Mouse (Mus musculus) T-helper 17 cell (primary cell): ENCODE measurements around the gene Epb41l5.

Experiments
- in situ Hi-C, 2 experiments: fragments of 300-600 bp; cut with MboI, MseI; formaldehyde crosslinking; loops; 1 replicate in 1 of 2; 2 replicates in 1 of 2; pipeline ENCODE4 v1.15.1; 2025; ENCODE audit warnings: high pct_unique_total_duplicates in 2 of 2

The Epb41l5 gene

DNA sequence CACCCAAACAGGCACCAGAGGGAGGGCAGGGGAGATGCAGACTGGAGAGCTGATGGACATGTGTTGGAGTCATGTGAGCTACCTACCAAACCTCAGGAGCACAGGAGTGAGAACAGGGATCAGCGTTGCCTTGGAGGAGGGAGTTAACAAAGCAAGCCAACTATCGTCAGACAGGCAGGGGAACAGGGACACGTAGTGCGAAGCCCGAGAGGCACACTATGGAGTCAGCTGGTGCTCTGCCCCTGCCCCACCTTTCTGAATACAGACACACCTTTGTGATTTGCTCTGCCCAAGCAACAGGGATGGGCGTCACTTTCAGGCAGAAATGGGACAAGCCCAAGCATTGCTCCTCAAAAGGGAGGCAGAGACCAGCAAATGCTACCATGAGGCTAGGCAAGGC lies 111.1 kb downstream of the Epb41l5 start:
- in situ Hi-C loops: loop anchor here in 1 of 2 experiments (10.0 to 25.0 kb wide), 2 partner anchors 107 to 375 kb away; partner anchors contain the start of genes Epb41l5 and Tmem177

DNA sequence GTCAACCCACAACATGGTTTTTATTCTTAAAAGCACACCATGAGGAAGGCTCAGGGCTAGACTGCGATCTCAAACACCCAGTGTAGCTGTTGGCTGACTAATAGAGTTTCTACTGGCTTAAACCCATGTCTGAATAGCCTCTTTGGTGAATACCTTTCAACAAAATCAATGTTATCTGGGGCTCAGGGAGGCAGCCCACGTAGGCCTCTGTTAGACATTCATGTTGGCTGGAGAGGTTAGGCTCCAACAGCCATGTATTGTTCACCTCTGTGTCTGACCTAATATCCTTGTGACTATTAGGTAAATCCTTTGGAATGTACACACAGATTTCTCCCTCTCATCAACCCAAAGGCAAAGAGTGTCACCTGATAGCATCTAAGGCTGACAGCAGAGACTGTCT lies 112.7 kb downstream of the Epb41l5 start:
- in situ Hi-C loops: loop anchor here in 1 of 2 experiments (10.0 to 25.0 kb wide), 2 partner anchors 109 to 376 kb away; partner anchors contain the start of genes Epb41l5 and Tmem177

DNA sequence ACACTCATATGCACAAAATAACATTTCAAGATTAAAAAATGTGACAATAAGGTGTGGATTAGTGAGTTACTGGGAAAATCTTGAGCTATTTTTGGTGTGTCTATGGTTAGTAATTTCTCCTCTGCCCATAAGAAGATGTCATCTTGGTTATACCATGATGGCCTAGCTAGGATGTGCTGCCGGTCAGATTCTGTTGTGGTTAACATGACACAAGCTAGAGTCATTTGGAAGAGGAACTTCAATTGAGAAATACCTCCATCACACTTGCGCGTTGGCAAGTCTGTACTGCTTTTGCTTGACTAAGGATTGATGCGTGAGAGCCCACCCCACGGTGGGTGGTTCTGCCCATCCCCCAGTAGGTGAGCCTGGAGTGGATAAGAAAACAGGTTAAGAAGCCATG lies 114.5 kb downstream of the Epb41l5 start:
- in situ Hi-C loops: loop anchor here in 1 of 2 experiments (10.0 to 25.0 kb wide), 2 partner anchors 110 to 378 kb away; partner anchors contain the start of genes Epb41l5 and Tmem177

DNA sequence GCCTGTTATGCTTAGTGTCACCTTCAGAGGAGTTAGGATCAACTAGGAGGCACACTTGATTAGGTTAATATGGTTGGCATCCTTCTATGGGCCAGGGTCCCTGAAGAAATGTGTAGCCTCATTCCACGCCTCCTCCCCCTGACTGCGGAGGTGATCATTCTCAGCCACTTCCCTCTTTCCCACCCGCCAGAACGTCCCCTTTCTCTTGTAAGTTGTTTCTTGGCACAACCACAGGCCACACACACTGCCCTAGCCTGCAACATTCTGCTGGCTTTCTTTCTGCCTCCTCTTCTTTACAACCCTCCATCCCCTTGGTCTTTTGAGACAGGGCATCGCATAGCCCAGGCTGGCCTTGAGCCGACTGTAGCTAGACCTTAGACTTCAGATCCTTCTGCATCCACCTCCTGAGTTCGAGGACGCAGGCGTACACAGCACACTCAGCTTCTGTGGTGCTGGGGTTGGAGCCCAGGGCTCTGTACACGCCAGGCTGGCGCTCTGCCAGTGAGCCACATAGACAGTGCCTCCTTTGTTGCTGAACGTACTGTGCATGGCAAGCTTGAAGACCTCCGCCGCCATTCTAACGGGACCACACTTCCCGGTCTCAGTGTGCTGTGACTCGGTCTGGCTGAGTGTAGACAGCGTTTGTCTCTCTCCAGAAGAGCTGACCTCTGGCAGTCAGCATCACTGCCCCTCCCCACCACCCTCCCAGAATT lies 115.6 kb downstream of the Epb41l5 start:
- in situ Hi-C loops: loop anchor here in 1 of 2 experiments (10.0 to 25.0 kb wide), 2 partner anchors 112 to 379 kb away; partner anchors contain the start of genes Epb41l5 and Tmem177

DNA sequence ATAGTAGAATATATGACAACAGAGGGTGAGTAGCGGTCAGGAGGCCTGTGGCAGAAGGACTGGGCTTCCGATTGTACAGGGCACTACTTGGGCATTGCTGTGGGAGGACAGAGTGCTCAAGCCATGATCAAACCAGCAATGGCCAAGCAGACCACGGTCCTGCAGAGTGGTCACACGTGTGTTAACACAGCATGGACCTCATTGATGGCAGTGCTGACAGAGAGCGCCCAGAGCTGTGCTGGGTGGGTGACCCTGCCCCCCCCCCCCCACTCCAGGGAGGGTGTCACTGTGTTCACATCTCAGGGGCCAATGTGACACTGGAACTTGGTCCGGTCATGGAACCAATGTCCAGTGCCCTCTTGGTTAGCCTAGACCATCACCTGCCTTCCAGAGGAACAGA lies 116.6 kb downstream of the Epb41l5 start:
- in situ Hi-C loops: loop anchor here in 1 of 2 experiments (10.0 to 25.0 kb wide), 2 partner anchors 113 to 380 kb away; partner anchors contain the start of genes Epb41l5 and Tmem177

DNA sequence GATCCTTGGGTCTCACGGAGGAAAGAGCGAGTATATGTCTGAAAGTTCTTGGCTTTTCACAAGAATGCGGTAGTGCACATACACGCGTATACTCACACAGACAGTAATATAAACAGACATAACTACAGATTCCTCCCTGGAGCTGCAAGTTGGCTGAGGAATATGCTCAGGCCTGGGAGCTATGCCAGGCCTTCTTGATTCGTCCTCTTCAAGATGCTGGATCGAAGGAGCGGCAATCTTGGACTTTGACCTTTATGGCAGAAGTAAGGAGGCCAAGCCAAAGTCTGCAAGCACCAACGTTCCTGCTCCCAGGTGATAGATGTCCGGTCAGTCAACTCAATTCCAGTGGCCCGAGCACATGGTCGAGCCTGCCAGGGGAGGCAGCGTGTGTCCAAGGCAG lies 117.9 kb downstream of the Epb41l5 start:
- in situ Hi-C loops: loop anchor here in 1 of 2 experiments (10.0 to 25.0 kb wide), 2 partner anchors 114 to 381 kb away; partner anchors contain the start of genes Epb41l5 and Tmem177

DNA sequence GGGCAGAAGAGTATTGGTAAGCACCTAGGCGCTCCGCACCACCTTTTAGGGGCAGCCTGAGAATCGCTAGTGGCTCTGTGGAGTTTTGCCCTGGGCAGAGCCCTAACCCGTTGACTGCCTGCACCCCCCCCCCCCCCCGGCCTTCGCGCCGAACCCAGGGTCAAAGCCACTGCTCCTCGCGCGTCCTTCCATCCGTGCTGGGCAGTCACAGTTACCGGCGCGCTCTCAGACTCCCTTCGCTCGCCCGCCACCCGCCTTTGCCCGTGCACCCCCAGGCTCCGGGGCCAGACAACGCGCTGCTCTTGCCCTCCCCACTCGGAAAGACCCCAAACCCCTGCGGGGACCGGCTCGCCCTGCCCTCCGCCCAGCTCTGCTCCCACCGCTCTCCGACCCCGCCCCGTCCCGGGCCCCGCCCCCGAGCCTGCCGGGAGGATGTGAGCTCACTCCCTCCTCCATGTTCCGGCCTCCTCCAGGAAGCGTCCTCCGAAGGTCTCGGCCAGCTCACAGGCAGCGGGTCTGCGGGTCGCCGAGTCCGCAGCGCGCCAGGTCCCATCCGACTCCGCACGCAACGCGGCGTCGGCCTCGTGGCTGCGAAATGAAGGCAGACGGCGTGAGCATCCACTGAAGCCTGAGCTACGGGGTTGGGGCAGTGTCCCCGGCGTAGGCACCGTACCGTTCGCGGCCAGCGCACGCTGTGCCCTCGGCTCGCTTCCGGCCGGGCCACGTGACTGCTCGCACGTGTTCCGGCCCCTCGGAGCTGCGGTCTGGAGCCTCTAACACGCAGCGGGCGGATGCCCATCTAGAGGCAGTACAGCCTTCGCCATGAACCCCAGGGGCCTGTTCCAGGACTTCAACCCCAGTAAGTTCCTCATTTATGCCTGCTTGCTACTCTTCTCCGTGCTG lies 122.9 kb downstream of the Epb41l5 start, which contains the start of gene Tmem185b:
TSS of gene Tmem185b (plus strand) at position 472 of the 903 bp plus-strand sequence.
- in situ Hi-C loops: loop anchor here in 1 of 2 experiments (25.0 kb wide), 1 partner anchor 386 kb away; the partner anchor contains the start of gene Tmem177

DNA sequence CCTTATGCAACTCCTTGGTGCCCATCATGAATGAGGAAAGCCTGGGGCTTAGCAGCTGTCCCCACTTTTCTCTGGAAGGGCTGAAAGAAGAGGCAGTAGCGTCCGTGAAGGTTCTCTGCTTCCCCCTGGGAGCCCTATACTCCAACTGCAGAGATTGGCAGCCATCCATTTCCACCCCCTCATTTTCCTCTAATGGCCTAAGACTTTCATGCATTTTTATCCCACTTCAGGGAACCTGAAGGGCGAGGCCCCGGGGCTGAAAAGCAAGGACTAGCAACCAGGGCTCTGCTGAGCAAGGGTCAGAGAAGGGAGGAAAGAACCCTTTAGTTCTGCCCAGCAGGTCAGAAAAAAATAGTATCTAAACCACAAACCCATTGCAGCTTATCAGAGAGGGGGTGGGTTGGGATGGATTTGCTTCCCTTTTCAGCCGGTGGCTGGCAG lies 123.8 kb downstream of the Epb41l5 start:
- in situ Hi-C loops: loop anchor here in 1 of 2 experiments (25.0 kb wide), 1 partner anchor 387 kb away; the partner anchor contains the start of gene Tmem177

DNA sequence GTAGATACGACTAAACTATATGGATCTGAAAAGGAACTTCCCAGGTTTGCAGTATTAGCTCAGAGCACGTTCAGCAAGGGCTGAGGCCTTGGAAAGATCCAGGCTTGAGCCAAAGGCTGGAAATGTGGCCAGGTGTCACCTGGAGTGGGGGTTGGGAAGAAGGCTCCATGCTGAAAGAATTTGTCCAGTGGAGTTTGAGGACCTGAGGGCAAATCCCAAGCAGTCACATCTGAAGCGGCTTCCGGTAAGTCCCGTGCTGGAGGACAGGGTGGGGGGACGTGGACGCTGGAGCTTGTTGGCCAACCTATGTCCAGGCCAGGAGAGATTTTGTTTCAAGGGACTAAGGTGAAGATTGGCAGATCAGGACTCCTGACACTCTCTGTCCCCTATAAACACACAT lies 125.0 kb downstream of the Epb41l5 start:
- in situ Hi-C loops: no loop called here

DNA sequence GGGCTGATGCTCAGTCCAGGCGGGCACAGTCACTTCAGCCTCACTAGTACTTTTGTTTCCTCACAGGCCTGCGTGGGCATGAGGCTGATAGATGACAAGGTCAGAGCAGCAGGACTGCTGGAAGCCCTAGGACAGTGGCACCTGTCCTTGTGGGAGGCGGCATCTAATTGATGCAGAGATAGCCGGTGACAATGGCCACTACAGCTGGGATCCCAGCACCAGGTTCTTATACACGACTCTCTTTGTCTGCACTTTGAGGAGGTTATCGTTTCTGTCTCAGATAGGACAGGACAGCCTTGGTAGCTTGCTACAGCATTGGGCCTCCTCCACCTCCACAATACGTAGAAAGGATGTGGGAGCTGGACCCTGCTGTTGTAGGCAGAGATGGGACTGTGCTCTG lies 125.4 kb downstream of the Epb41l5 start:
- in situ Hi-C loops: no loop called here

DNA sequence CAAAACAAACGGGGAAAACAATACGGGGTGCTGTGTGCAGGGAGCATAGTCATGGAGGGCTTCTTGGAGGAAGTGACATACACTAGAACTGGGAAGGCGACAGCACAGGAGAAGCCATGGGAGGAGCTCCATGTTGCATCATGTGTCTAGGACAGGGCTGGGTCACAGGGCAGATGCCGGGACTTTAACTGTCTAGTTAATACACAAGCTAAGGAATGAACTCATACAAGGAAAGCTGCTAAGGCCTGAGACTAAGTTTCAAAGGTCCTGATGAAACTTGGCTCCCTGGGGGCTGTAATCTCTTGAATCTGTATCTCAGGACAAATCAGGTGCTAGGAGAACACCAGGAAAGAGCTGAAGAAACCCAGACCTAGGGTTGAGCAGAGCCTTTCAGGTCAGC lies 126.1 kb downstream of the Epb41l5 start:
- in situ Hi-C loops: no loop called here

DNA sequence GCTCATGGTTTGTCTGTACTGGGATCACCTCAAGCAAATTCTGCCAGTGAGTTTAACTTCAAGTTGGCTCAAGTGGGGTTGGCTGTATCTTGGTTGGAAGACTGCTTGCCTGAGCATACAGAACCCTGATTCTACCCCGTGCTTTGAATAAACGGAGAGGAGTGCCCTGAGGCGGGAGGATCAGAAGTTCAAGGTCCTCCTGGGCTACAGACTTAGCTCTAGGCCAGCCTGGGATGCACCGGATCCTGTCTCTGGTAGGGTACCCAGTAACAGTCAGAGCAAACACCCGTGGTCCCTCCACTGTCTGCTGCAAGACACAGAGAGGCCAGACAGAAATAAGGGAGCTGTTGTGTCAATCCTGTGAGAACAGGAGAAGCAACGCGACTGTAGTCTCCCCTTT lies 127.1 kb downstream of the Epb41l5 start:
- in situ Hi-C loops: no loop called here

DNA sequence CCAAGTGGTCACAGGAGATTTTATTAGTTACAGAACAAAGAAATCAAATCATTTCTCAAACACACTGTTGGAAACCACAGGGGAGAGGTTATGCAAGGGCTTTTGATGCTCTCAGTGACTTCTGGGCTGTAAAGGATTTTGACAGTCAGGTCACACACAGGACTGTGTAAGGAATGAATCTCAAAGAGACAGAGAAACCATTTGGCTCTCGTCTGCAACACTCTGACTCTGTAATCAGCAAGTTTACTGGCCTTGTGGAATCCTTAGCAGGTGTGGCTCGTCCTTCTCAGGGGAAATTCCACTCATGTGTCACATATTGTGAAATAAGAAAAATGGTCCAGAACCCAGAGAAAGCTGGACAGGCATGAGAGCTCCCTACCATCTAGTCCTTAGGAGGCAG lies 127.8 kb downstream of the Epb41l5 start:
- in situ Hi-C loops: no loop called here

DNA sequence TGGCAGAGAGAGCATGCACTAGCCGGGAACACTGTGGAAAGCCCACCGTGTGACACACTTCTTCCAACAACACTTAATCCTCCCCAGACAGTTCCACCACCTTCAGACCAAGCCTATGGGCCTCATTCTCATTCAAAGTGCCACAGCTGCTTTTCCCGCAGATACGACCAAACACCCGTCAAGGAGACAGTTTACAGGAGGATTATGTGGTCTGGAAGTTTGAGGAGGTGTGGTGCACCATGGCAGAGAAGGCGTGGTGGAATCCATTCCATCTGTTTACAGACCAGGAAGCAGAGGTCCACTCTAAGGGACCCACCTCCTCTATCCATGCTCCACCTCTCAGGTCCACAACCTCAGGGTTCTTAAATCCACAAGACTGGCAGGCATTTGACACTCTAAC lies 129.5 kb downstream of the Epb41l5 start:
- in situ Hi-C loops: no loop called here

DNA sequence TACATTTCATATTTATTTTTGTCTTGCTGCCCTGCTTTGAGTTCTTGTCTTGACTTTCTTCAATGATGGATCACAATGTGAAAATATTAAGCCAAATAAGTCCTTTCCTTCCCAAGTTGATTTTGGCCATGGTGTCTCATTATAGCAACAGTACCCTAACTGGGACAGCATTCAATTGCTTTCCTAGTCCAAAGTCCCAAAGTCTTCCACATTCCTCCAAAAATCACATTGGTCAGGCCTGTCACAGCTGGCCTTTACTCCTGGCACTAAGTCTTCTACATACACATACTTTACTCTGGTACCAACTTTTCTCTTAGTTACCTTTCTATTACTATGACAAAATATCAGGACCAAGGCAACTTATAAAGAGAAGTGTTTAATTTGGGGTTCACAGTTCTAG lies 130.0 kb downstream of the Epb41l5 start:
- in situ Hi-C loops: no loop called here

DNA sequence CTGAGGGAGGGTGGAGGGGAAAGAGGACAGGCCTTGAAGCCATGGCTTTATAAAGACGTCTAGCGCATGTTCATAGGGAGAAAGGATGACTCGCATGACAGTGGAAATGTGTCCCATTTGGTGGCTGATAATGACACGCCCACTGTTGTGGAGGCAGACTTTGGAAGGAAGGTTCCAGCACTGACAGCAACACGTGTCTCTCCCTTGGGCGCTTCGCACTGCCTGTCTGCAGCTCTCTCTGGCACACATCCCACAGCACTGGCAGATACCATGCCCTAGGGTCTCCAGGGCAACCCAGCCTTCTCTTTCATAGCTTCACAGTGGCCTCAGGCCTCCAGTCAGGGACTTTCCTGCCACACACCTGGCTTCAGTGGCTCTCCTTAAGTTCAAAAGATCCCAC lies 130.7 kb downstream of the Epb41l5 start:
- in situ Hi-C loops: no loop called here

DNA sequence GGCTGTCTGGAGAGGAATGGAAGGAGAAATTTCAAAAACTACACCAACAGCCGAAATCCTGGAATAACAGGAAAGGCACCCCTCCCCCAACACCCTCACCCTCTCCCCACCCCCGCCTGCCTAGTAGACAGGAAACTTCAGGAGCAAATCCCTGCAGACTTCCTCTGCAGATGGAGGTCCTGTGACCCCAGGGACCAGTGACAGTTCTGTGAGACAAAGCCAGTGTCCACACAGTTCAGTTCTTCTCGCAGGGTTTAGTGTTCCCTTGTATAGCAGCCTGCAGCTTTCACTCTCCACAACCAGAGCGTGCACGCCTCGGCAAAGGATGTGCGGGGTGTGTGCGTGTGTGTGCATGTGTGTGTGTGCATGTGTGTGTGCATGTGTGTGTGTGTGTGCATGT lies 137.9 kb downstream of the Epb41l5 start:
- in situ Hi-C loops: no loop called here

DNA sequence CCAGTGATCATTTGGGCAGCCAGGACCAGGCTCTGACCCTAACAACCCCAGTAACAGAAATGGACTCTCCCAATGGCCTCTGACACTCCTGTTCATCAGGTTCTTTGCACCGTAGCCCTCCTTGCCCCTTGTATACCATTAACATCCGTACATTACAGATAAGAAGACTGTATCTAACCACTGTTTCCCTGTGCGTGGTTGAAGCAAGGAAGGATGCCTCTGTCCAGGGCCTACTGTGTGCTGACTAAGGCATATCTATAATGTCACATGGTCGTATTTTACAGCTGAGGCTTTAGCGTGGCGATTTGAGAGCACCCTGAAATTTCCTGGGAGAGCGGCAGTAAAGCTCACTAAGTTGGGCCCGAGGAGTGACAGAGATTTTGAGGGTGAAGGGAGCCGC lies 138.4 kb downstream of the Epb41l5 start:
- in situ Hi-C loops: no loop called here

DNA sequence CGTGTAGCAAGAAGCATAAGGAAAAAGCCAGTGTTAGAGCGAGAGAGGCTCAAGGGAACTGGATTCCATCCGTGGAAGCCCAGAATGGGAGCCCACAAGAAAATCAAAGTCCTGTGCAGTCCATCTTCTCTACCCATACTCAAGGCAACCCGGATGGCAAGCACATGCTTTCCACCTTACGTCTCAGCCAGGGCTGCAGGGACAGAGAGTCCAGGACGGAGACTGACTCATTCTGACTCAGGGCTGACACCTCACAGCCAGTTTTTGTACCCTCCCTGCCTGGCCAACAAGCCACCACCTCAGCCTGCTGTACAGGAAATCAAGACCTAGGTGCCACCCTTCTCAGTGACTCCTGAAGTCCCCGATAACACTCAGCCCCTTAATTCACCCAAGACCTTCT lies 139.3 kb downstream of the Epb41l5 start:
- in situ Hi-C loops: loop anchor here in 1 of 2 experiments (10.0 kb wide), 1 partner anchor 1915 kb away; no protein-coding TSS in a partner anchor

DNA sequence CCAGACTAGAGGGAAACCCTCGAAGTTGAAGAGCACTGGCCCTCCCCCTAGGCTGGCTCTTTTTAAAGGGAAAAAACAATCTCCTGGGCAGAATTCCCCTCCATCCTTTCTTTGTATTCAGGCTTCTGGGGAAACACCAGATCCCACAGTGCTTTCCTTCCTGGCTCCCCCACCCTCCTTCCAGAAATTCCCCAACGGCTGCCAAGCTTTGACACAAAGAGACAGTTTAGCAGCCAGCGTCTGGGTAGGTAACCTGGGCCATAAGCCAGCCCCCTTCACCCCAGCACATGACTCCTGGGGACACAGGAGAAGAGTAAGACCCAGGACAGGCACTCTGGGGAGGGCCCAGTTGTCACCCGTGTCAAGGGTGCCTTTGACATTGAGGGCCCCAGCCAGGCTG lies 140.3 kb downstream of the Epb41l5 start:
- in situ Hi-C loops: loop anchor here in 1 of 2 experiments (10.0 kb wide), 1 partner anchor 1916 kb away; no protein-coding TSS in a partner anchor

DNA sequence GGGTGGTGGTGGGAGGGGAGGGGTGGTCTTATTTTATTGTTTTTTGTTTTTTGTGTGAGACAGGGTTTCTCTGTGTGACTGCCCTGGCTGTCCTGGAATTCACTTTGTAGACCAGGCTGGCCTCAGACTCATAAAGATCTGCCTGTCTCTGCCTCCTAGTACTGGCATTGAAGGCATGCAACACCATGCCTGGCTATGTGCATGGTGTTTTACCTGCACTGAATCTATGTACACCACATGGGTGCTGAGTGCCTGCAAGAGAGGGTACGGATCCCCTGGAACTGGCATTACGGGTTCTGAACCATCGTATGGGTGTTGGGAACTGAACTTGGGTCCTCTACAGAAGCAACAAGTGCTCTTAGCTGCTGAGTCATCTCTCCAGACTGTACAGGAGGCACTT lies 142.8 kb downstream of the Epb41l5 start:
- in situ Hi-C loops: loop anchor here in 1 of 2 experiments (10.0 kb wide), 1 partner anchor 1919 kb away; no protein-coding TSS in a partner anchor
